Mouse (Mus musculus) left cerebral cortex, adult 2 months (tissue): ENCODE results near the gene Kalrn. TPM values are rescaled to one million over a fixed set of nuclear protein-coding genes. Genes with fewer than 3 reads are reported as not detected.
"Not testable (repeated sequence)": the region's sequence is repeated elsewhere in the genome, so short reads cannot be mapped to it uniquely, and the experiment has no call there.

Source experiments
- DNase-seq, 2 experiments: peaks; one replicate each; pipeline ENCODE4 v3.0.0; 2021 to 2022; ENCODE audit warnings: low spot score in 2 of 2, mixed read lengths in 1 of 2; ENCODE audit errors: extremely low spot score in 1 of 2
- H3K27ac ChIP-seq: fragments of 200-600 bp; 2 replicates; pipeline ENCODE4 v1.8.1; 2022
- H3K4me3 ChIP-seq: fragments of 200-600 bp; 2 replicates; pipeline ENCODE4 v1.8.1; 2022
- CTCF ChIP-seq: fragments of 200-600 bp; IDR thresholded peaks from 2 replicates; pipeline ENCODE4 v1.8.1; 2022; ENCODE audit warnings: antibody characterized with exemption, mild to moderate bottlenecking, moderate library complexity
- intact Hi-C: fragments of 180-260 bp; cut with DNase I; formaldehyde crosslinking; loops from one replicate; pipeline ENCODE4 v1.15.1; 2025
- total RNA-seq, 2 experiments: library from RNA; stranded (reverse); gene quantifications; 2 replicates each; pipeline ENCODE4 v1.2.3; 2021

The Kalrn gene
- total RNA-seq, 2 experiments from 2014 or later = 539 to 570 TPM

DNA sequence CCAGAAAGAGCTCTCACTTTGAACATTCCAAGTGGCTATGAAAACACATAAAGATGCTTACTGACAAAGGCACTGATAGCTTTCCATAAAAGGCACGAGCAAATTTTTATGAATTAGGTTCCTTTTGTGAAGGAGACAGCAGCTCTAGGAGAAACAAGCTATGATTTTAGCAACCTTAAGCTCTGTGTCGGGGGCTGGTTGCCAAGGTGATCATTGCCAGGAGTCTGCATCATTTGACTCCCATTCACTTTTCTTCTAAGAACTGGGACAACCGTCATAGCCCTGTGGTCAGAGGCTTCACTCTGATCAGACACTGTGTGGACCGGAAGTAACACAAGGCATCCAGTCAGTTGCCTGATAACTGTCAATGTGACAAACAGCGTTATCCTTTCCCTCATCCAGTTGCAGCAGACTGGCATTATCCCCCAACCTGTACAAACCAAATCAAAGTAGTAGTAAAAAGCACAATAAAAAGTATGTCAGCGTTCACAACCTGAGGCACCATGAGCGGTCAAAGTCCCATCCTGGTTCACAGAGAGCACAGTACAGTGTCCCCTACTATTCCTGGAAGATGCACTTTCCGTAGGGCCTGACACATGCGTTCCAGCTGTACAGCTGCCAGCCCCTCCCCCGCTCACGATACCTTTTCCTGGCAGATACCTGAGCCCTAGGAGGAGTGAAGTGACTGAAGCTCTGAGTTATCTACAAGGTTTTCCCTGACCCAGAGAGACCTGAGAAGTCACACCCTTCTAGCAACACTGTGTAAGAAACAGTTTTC lies 253.1 kb downstream of the Kalrn start:
- Histone ChIP-seq H3K4me3 (no peak overlapping the region), H3K27ac (peak overlapping the region; percentile 13; the same call in 1 of the 2 replicates)
- TF ChIP-seq CTCF = no peak
- intact Hi-C loops = no loop called here
- peak in 1 of 2 experiments; percentile 43 for DNase-seq

DNA sequence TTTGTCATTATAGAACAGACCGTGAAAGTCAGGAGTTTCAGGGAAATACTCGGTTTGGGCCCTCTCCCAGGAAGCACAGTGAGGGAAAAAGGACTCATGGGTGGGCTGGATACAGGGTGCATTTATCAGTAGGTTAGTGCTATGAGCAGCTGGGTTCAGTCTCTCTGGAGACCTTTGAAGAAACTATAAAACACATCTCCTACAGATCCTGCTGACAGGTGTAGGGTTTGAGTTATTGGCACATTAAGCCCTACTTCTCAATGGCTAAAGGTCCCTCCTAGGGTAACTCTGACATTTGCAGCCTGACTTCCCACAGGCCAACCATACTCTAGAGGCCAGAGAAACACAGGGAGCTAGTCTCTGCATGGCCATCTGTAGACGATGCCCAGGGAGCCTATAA lies 256.2 kb downstream of the Kalrn start:
- TF ChIP-seq CTCF = no peak

GRCm38 (mm10) chr16:34316253-34316652 lies 257.1 kb downstream of the Kalrn start:
- intact Hi-C loops = no loop called here
- Histone ChIP-seq H3K4me3 (no peak overlapping the region), H3K27ac (no peak overlapping the region)
- DNase-seq = no peak
- TF ChIP-seq CTCF = no peak

More for the DNA sequence above, 256.2 kb downstream of the Kalrn start:
- intact Hi-C loops = no loop called here
- no peak for DNase-seq
- Histone ChIP-seq H3K4me3 (no peak overlapping the region), H3K27ac (no peak overlapping the region)

GRCm38 (mm10) chr16:34314071-34314470 lies 259.3 kb downstream of the Kalrn start:
- no peak overlapping the region for H3K4me3 ChIP-seq

DNA sequence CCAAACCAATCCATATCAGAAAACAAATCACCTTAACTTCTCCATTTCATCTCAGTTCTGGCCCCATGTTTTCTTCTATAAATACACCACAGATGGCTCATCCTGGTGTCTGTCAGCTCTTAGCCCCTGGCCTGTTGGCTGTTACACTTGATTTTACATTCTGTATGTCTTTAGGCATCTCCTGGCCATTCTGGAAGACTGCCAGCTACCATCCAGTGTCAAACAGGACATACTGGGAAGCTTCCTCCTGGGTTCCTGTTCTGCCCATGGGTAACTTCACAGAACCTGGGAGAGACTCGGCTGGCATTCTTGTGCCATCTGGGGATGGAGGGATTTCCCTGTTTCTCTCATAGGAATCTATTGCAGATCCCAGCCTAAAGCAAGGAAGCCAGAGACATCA lies 261.8 kb downstream of the Kalrn start:
- intact Hi-C loops = no loop called here
- no peak for TF ChIP-seq CTCF
- Histone ChIP-seq H3K4me3 (no peak overlapping the region), H3K27ac (no peak overlapping the region)
- no peak for DNase-seq

More at GRCm38 (mm10) chr16:34314071-34314470, 259.3 kb downstream of the Kalrn start:
- no peak for DNase-seq
- H3K27ac ChIP-seq = no peak overlapping the region
- intact Hi-C loops = no loop called here
- TF ChIP-seq CTCF = no peak

GRCm38 (mm10) chr16:34310363-34310762 lies 263.0 kb downstream of the Kalrn start:
- no peak for DNase-seq
- no peak for TF ChIP-seq CTCF
- no peak overlapping the region for H3K27ac ChIP-seq
- intact Hi-C loops = no loop called here
- H3K4me3 ChIP-seq = no peak overlapping the region

DNA sequence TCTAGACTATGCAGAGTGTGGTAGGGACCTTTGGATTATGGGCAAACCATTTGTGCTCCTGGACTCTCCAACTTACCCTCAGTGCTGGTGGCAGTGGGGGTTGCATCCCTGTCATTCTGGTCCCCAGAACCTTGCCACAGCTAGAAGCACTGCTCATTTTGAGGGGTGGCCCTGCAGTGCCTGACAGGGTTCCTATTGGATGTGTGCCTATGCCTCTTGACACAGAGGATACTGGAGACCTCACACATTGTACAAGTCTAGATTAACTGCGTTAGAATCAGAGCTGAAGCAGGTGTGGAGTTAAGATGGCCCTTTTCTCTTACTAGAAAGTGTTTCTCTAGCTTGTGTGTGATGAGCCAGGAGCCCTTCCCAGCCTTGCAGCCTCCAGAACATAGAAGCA lies 265.0 kb downstream of the Kalrn start:
- Histone ChIP-seq H3K4me3 (no peak overlapping the region), H3K27ac (no peak overlapping the region)
- DNase-seq = no peak
- intact Hi-C loops = no loop called here
- TF ChIP-seq CTCF = no peak

GRCm38 (mm10) chr16:34307458-34307857 lies 265.9 kb downstream of the Kalrn start:
- Histone ChIP-seq H3K27ac (no peak overlapping the region), H3K4me3 (no peak overlapping the region)
- TF ChIP-seq CTCF = no peak
- intact Hi-C loops = no loop called here
- DNase-seq = no peak

- intact Hi-C loops = no loop called here
- no peak for TF ChIP-seq CTCF
These were observed 267.7 kb downstream of the Kalrn start for GRCm38 (mm10) chr16:34305586-34305985.

DNA sequence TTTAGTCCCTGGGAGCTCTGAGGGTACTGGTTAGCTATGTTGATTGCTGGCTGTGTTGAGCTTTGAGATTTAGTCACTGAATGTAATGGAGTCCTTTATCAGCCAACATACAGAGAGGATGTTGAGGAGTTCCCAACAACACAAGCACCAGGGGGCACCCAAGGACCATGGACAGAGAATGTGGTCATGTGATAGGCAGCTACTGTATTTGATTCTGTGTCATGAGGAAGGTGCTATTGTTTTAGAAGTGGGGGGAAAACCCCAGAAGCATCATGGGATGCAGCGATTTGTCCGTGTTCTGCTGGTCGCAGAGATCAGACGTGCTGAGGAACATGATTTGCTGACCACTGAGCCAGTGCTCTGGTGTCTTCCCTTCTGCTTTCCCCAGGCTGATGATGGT lies 269.5 kb downstream of the Kalrn start:
- not testable (repeated sequence) for H3K4me3 ChIP-seq, DNase-seq, H3K27ac ChIP-seq
- peak; percentile 40 for TF ChIP-seq CTCF
- intact Hi-C loops = loop anchor here (5.0 kb wide), 1 partner anchor 398 kb away; no protein-coding TSS in a partner anchor

More at GRCm38 (mm10) chr16:34305586-34305985, 267.7 kb downstream of the Kalrn start:
- no peak for DNase-seq
- H3K27ac ChIP-seq = no peak overlapping the region
- H3K4me3 ChIP-seq = no peak overlapping the region

DNA sequence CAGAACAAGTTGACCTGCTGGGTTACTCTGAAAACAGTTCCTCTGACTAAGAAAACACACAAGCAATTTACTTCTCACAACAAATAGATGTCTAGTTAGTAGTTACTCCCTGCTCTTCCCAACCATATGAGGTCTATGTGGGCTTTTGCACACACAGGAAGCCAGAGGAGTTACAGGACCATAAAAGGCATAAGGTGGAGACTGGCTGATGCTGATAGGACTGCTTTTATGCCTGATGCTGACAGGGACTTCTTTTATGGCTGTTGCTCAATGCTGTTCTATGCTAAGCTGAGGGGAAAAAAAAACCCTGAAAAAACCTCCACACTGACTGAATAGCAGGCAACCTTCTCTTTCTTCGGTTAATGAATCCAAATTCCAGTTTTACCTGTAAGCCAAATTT lies 270.8 kb downstream of the Kalrn start:
- intact Hi-C loops = loop anchor here (5.0 kb wide), 1 partner anchor 400 kb away; no protein-coding TSS in a partner anchor
- no peak for DNase-seq
- Histone ChIP-seq H3K4me3 (no peak overlapping the region), H3K27ac (no peak overlapping the region)
- TF ChIP-seq CTCF = no peak

DNA sequence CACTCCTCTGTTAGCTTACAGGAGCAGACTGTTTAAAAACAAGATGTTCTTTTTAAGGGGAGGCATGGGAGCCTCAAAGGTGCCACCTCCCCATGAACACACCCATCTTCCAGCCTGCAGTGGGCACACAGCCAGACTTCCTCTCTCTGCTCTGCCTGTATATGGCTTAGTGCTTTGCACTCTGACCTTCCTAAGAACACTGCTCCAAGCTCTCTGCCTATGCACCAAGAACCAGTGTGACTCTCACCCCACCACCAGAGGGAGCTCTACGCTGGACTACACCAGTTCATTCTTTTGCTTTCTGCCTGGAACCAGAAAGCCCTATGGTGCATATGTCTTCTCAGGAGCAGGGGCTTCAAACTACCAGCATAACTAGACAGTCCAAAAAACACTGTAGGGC lies 271.3 kb downstream of the Kalrn start:
- DNase-seq = peak in 1 of 2 experiments; percentile 34
- peak; percentile 58 for TF ChIP-seq CTCF
- no peak overlapping the region for H3K27ac ChIP-seq
- intact Hi-C loops = loop anchor here (5.0 kb wide), 1 partner anchor 400 kb away; no protein-coding TSS in a partner anchor
- H3K4me3 ChIP-seq = no peak overlapping the region

DNA sequence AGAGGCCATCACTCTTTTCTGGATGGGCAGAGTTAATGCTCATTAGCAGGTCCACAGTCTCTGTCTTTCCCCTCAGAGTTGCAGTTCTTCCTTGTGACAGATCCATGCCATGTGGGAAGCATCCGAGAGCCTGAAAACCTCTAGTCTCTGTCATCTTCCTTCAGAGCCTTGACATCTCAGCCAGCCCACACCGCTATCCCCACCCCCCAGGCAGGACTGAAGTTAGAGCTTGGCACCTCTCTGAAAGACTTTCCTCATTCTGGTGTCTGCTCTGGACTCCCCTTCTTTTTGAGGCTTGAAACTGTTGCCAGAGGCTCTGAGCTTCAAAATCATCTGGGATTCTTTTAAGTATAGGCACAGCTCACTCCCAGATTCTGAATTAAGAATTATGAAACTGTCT lies 274.1 kb downstream of the Kalrn start:
- intact Hi-C loops = no loop called here
- no peak for DNase-seq
- H3K4me3 ChIP-seq = no peak overlapping the region
- H3K27ac ChIP-seq = no peak overlapping the region; the same call in 1 of the 2 replicates
- TF ChIP-seq CTCF = no peak
